Mouse (Mus musculus) ES-E14 (cell line): ENCODE data around the gene Awat2.

Source experiments
- HCFC1 ChIP-seq: IDR thresholded peaks from 2 replicates; pipeline ENCODE4 v1.6.1; 2012; ENCODE audit warnings: low read length, inconsistent platforms, borderline replicate concordance; ENCODE audit not compliant: insufficient read depth
- MAFK ChIP-seq: IDR thresholded peaks from 2 replicates; pipeline ENCODE4 v1.6.1; 2014; ENCODE audit warnings: mild to moderate bottlenecking, low read depth, low read length, inconsistent platforms; ENCODE audit not compliant: insufficient read depth
- ZC3H11A ChIP-seq: IDR thresholded peaks from 2 replicates; pipeline ENCODE4 v1.6.1; 2012; ENCODE audit warnings: low read depth, mild to moderate bottlenecking, inconsistent platforms, low read length, borderline replicate concordance
- ZNF384 ChIP-seq: IDR thresholded peaks from 2 replicates; pipeline ENCODE4 v1.6.1; 2012; ENCODE audit warnings: low read depth, low read length, inconsistent platforms

DNA sequence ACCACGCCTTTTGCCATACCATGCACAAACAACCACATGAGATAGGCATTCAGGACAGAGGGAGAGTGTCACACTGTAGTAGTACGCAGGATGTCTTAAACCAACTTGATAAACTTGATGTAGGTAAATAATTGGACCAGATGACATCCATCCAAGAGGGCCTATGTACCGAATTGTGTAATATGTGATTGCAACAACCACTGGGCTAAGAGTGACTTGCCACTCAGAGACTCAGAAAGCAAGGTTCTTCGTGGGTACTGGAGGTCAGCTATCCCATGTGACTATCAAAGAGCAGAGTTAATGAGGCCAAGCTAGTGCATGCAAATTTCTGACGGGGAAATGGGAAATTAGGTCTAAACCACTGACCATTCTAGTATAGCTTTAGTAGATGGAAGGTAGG is 40.9 kb downstream of the Awat2 start:
- TF ChIP-seq ZNF384, result no peak
- TF ChIP-seq HCFC1, result no peak
- TF ChIP-seq MAFK, result no peak
- TF ChIP-seq ZC3H11A, result no peak
